Mouse (Mus musculus): ENCODE measurements at regions not wholly inside any gene's neighbourhood (a gene's known extent, or its start where the extent isn't known, plus 50 kb on each side); places are given as distances from the start of the nearest gene placed in this dataset.

- intact Hi-C loops (cut with DNase I): no loop called here
- DNase-seq (ENCODE audit: extremely low spot score in 1 of 2, low spot score in 2 of 2): no peak
These were observed 133.6 kb upstream of the 1700066M21Rik start for GRCm38 (mm10) chr1:57243607-57244408.

- intact Hi-C loops (cut with DNase I): no loop called here
- DNase-seq (ENCODE audit: extremely low spot score in 1 of 2, low spot score in 2 of 2): no peak
These were observed 117.8 kb upstream of the 1700066M21Rik start for GRCm38 (mm10) chr1:57259626-57260025.

- intact Hi-C loops (cut with DNase I): loop anchor here (5.0 kb wide), 3 partner anchors 58 to 1378 kb away; no protein-coding TSS in a partner anchor
- DNase-seq (ENCODE audit: extremely low spot score in 1 of 2, low spot score in 2 of 2): peak in 1 of 2 experiments; percentile 31
These were observed 112.2 kb upstream of the 1700066M21Rik start for GRCm38 (mm10) chr1:57265012-57265760.

GRCm38 (mm10) chr1:57266695-57267094, 110.7 kb upstream of the 1700066M21Rik start:
- intact Hi-C loops (cut with DNase I): loop anchor here (5.0 kb wide), 3 partner anchors 59 to 1379 kb away; no protein-coding TSS in a partner anchor
- DNase-seq (ENCODE audit: extremely low spot score in 1 of 2, low spot score in 2 of 2): no peak

- intact Hi-C loops (cut with DNase I): loop anchor here (5.0 kb wide), 3 partner anchors 61 to 1381 kb away; no protein-coding TSS in a partner anchor
- DNase-seq (ENCODE audit: extremely low spot score in 1 of 2, low spot score in 2 of 2): peak in 1 of 2 experiments; percentile 38
These were observed 109.6 kb upstream of the 1700066M21Rik start for GRCm38 (mm10) chr1:57267851-57268250.

- intact Hi-C loops (cut with DNase I): loop anchor here (5.0 kb wide), 3 partner anchors 63 to 1383 kb away; no protein-coding TSS in a partner anchor
- DNase-seq (ENCODE audit: extremely low spot score in 1 of 2, low spot score in 2 of 2): peak; percentile 65 to 80
These were observed 107.6 kb upstream of the 1700066M21Rik start for GRCm38 (mm10) chr1:57269679-57270354.

GRCm38 (mm10) chr1:57272593-57272992, 104.8 kb upstream of the 1700066M21Rik start:
- DNase-seq (ENCODE audit: extremely low spot score in 1 of 2, low spot score in 2 of 2): no peak
- intact Hi-C loops (cut with DNase I): no loop called here

- intact Hi-C loops (cut with DNase I): no loop called here
- DNase-seq (ENCODE audit: extremely low spot score in 1 of 2, low spot score in 2 of 2): no peak
These were observed 95.9 kb upstream of the 1700066M21Rik start for GRCm38 (mm10) chr1:57281549-57281948.

GRCm38 (mm10) chr1:57296186-57296585, 81.2 kb upstream of the 1700066M21Rik start:
- DNase-seq (ENCODE audit: extremely low spot score in 1 of 2, low spot score in 2 of 2): no peak
- intact Hi-C loops (cut with DNase I): no loop called here

GRCm38 (mm10) chr1:57298557-57298956, 78.9 kb upstream of the 1700066M21Rik start:
- intact Hi-C loops (cut with DNase I): no loop called here
- peak in 1 of 2 experiments; percentile 13 for DNase-seq (ENCODE audit: extremely low spot score in 1 of 2, low spot score in 2 of 2)

- intact Hi-C loops (cut with DNase I): no loop called here
- no peak for DNase-seq (ENCODE audit: extremely low spot score in 1 of 2, low spot score in 2 of 2)
These were observed 76.0 kb upstream of the 1700066M21Rik start for GRCm38 (mm10) chr1:57301260-57301979.

GRCm38 (mm10) chr1:57301980-57302331, 75.5 kb upstream of the 1700066M21Rik start:
- intact Hi-C loops (cut with DNase I): no loop called here
- DNase-seq (ENCODE audit: extremely low spot score in 1 of 2, low spot score in 2 of 2): peak in 1 of 2 experiments; percentile 27

GRCm38 (mm10) chr1:57304757-57305156, 72.7 kb upstream of the 1700066M21Rik start:
- intact Hi-C loops (cut with DNase I): no loop called here
- DNase-seq (ENCODE audit: extremely low spot score in 1 of 2, low spot score in 2 of 2): no peak

- DNase-seq (ENCODE audit: extremely low spot score in 1 of 2, low spot score in 2 of 2): no peak
- intact Hi-C loops (cut with DNase I): loop anchor here (10.0 kb wide), 1 partner anchor 1438 kb away; no protein-coding TSS in a partner anchor
These were observed 54.9 kb upstream of the 1700066M21Rik start for GRCm38 (mm10) chr1:57322535-57322934.

- intact Hi-C loops (cut with DNase I): loop anchor here (10.0 kb wide), 1 partner anchor 1438 kb away; no protein-coding TSS in a partner anchor
- DNase-seq (ENCODE audit: extremely low spot score in 1 of 2, low spot score in 2 of 2): no peak
These were observed 54.3 kb upstream of the 1700066M21Rik start for GRCm38 (mm10) chr1:57323118-57323517.

GRCm38 (mm10) chr1:57325585-57326165, 51.7 kb upstream of the 1700066M21Rik start:
- intact Hi-C loops (cut with DNase I): loop anchor here (10.0 kb wide), 1 partner anchor 1441 kb away; no protein-coding TSS in a partner anchor
- DNase-seq (ENCODE audit: extremely low spot score in 1 of 2, low spot score in 2 of 2): no peak
